Mouse (Mus musculus) ES-E14 (cell line): ENCODE data around the gene Sipa1l3.

Experiments
- HCFC1 ChIP-seq: IDR thresholded peaks from 2 replicates; pipeline ENCODE4 v1.6.1; 2012; ENCODE audit warnings: low read length, inconsistent platforms, borderline replicate concordance; ENCODE audit not compliant: insufficient read depth
- MAFK ChIP-seq: IDR thresholded peaks from 2 replicates; pipeline ENCODE4 v1.6.1; 2014; ENCODE audit warnings: mild to moderate bottlenecking, low read depth, low read length, inconsistent platforms; ENCODE audit not compliant: insufficient read depth
- ZC3H11A ChIP-seq: IDR thresholded peaks from 2 replicates; pipeline ENCODE4 v1.6.1; 2012; ENCODE audit warnings: low read depth, mild to moderate bottlenecking, inconsistent platforms, low read length, borderline replicate concordance
- ZNF384 ChIP-seq: IDR thresholded peaks from 2 replicates; pipeline ENCODE4 v1.6.1; 2012; ENCODE audit warnings: low read depth, low read length, inconsistent platforms

DNA sequence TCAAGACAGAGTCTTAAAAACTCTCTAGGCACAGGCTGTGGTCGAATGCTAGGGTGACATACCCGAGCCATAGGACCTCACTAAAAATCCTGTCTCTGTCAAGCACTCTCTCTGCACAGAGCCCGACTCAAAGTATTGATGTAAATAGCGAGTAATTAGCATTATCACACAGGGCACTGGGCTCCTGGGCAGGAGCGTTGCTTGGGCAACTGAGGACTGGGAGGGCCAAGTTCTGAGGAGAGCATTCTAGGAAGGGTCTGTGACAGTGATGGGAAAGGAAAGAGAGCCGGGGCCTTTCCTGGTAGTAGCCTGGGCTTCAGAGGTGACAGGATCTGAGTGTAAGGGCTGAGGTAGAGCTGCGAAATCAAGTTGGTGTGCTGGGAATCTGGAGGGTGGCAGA, 212.3 kb downstream of the Sipa1l3 start:
- TF ChIP-seq ZNF384 (no peak), MAFK (no peak), ZC3H11A (no peak), HCFC1 (no peak)
